Mouse (Mus musculus) lung, postnatal 0 days (tissue): Measurements from ENCODE around the gene Slc35b2.

Experiments used
- CTCF ChIP-seq: IDR thresholded peaks from 2 replicates; pipeline ENCODE4 v1.5.1; 2016; ENCODE audit warnings: antibody characterized with exemption, mild to moderate bottlenecking
- EP300 ChIP-seq: IDR thresholded peaks from 2 replicates; pipeline ENCODE4 v1.6.1; 2016; ENCODE audit warnings: antibody characterized with exemption, mild to moderate bottlenecking, control low read depth

DNA sequence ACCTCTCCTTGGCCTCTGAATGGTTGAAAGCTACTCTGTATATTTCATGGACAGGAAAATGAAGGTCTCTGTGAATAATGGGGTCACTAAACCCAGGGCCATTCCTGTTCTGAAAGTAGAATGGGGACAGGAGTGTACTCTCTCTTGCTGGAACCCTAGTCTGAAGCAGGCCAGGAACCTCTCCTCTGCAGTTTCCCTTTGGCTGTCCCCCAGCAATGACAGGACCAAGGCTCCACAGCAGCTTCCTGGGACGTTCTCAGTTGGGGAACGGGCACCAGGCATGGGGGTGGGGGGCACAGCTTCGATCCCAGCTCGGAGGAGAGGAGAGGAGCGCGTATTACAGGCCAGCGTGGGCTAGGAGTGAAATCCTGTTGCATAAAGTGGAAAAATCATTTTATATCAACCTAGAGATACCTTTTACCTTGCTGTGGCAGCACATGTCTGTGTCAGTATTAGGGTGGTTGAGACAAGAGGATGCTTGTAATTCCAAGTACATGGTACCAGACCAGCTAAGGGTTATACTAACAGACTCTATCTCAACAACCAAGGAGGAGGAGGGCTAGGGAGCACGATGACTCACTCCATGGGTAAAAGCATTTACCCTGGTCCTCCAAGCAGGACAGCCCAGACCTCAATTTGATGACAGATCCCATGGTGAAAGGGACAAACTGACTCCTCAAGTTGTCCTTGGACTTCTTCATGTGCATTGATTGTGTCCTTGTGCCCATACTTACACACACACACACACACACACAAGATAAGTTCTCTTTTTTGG lies 11.6 kb downstream of the Slc35b2 start:
- TF ChIP-seq CTCF, result no peak
- no peak for TF ChIP-seq EP300
